ENCODE assay signal across 9 mouse cellular contexts in the genomic region with DNA sequence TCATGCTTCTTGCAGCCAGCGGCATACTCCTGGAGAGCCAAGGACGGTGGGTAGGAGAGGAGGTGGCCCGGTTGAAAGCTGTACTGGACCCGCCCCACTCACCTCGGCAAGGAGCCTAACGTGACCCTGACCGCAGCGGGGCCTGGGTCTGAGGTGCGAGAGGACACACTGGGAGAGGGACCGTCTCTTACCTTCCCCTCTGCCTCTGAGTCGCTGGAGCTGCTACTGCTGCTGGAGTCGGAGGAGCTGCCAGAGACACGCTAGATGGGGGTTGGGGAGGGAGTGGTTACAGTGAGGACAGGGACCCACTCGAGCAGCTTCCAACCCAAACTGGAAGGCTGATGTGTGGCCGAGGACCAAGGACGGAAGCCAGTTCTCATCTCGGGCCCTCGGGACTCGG. TPM values are rescaled to one million over a fixed set of nuclear protein-coding genes. Genes with fewer than 3 reads are reported as not detected.
DNase-seq lines count a peak whose midpoint lies in the region; ATAC-seq and TF ChIP-seq lines count a peak whose summit lies in the region.
"Had no signal": no experiment of that assay in that cellular context is flagged by ENCODE, and none has a peak within 500 bp of the region (broad histone marks: within the 10 kb centered on the region; RNA-seq: fewer than 3 reads in every experiment).

No protein-coding gene starts in this region.

- ATAC-seq in embryonic facial prominence, embryonic 13.5 days (ENCODE audit: insufficient number of reproducible peaks, insufficient read depth, low FRiP score, low TSS enrichment, low read depth): no peak
- ATAC-seq in hindbrain, embryonic 12.5 days (ENCODE audit: low FRiP score): 0 out of 2 replicates have a peak, but pooled peaks have one; percentile 14
- no peak for ATAC-seq in liver, postnatal 0 days

- no peaks in the 10 kb centered on the region for H3K9me3 ChIP-seq in embryonic facial prominence, embryonic 13.5 days
- H3K9me3 ChIP-seq in hindbrain, embryonic 12.5 days (replicated peaks): no peaks in the 10 kb centered on the region
- H3K9me3 ChIP-seq in liver, postnatal 0 days (ENCODE audit: low read length): no peaks in the 10 kb centered on the region

- no peak for TF ChIP-seq CTCF in lung, adult 2 months (IDR thresholded peaks at IDR 0.05; ENCODE audit: insufficient read depth, low read length)
- no peak for TF ChIP-seq CTCF in liver, postnatal 0 days (IDR thresholded peaks at IDR 0.05; ENCODE audit: low read depth)

- TF ChIP-seq POLR2A in lung, adult 2 months (IDR thresholded peaks at IDR 0.05; ENCODE audit: borderline replicate concordance, extremely low read depth, low read depth, low read length): no peak

- H3K4me1 ChIP-seq in lung, adult 2 months (ENCODE audit: control insufficient read depth, insufficient read depth, low read length): peaks cover 5% of the 10 kb centered on the region; the same call in 1 of the 2 replicates
- H3K4me1 ChIP-seq in embryonic facial prominence, embryonic 13.5 days: peaks cover 20% of the 10 kb centered on the region
- peaks cover 4% of the 10 kb centered on the region; the same call in 1 of the 2 replicates for H3K4me1 ChIP-seq in hindbrain, embryonic 12.5 days
- H3K4me1 ChIP-seq in liver, postnatal 0 days (ENCODE audit: insufficient read depth): peaks cover 9% of the 10 kb centered on the region

- DNase-seq in lung, adult 2 months: no peak
- DNase-seq in lung, postnatal 36 days: no peak
- peak; percentile 37 for DNase-seq in liver, postnatal 0 days
- DNase-seq in testis, postnatal 14 days (ENCODE audit: low spot score): peak; percentile 39
- no peak for DNase-seq in layer of hippocampus, adult 8-10 months (ENCODE audit: low spot score in 2 of 2)
- DNase-seq in cerebellum, postnatal 36 days: no peak

- H3K27me3 ChIP-seq in embryonic facial prominence, embryonic 13.5 days: peaks cover 18% of the 10 kb centered on the region
- H3K27me3 ChIP-seq in hindbrain, embryonic 12.5 days: peaks cover 19% of the 10 kb centered on the region
- no peaks in the 10 kb centered on the region for H3K27me3 ChIP-seq in liver, postnatal 0 days (ENCODE audit: insufficient read depth, low read length)

- peak overlapping the region; percentile 52; the same call in 1 of the 2 replicates for H3K9ac ChIP-seq in embryonic facial prominence, embryonic 13.5 days
- H3K9ac ChIP-seq in hindbrain, embryonic 12.5 days: peak overlapping the region; percentile 36
- peak overlapping the region; percentile 17; the same call in 1 of the 2 replicates for H3K9ac ChIP-seq in liver, postnatal 0 days (replicated peaks)

- TF ChIP-seq EP300 in liver, postnatal 0 days (IDR thresholded peaks at IDR 0.05; ENCODE audit: low read depth): no peak

- no peak overlapping the region for H3K27ac ChIP-seq in embryonic facial prominence, embryonic 13.5 days
- no peak overlapping the region for H3K27ac ChIP-seq in hindbrain, embryonic 12.5 days
- H3K27ac ChIP-seq in liver, postnatal 0 days (ENCODE audit: low read depth): no peak overlapping the region

- 31% methylated on average over 19 of the region's 19 CpGs for WGBS in lung, adult 2 months
- WGBS in embryonic facial prominence, embryonic 13.5 days: 9% methylated on average over 19 of the region's 19 CpGs
- WGBS in hindbrain, embryonic 12.5 days: 13% methylated on average over 19 of the region's 19 CpGs
- 26% methylated on average over 19 of the region's 19 CpGs for WGBS in liver, postnatal 0 days (ENCODE audit: insufficient replicate concordance)

- H3K4me3 ChIP-seq in lung, adult 2 months (replicated peaks; ENCODE audit: extremely low read depth, low read depth, low read length): peak overlapping the region; percentile 61
- peak overlapping the region; percentile 32 for H3K4me3 ChIP-seq in embryonic facial prominence, embryonic 13.5 days
- peak overlapping the region; percentile 4 for H3K4me3 ChIP-seq in hindbrain, embryonic 12.5 days
- peak overlapping the region; percentile 39 for H3K4me3 ChIP-seq in liver, postnatal 0 days (ENCODE audit: low read depth, low read length)

- H3K36me3 ChIP-seq in embryonic facial prominence, embryonic 13.5 days: peaks cover 38% of the 10 kb centered on the region
- peaks cover 17% of the 10 kb centered on the region for H3K36me3 ChIP-seq in hindbrain, embryonic 12.5 days
- peaks cover 3% of the 10 kb centered on the region; the same call in 1 of the 2 replicates for H3K36me3 ChIP-seq in liver, postnatal 0 days (replicated peaks; ENCODE audit: insufficient read depth, low read length)

- peak overlapping the region; percentile 56 for H3K4me2 ChIP-seq in embryonic facial prominence, embryonic 13.5 days
- peak overlapping the region; percentile 45 for H3K4me2 ChIP-seq in hindbrain, embryonic 12.5 days (replicated peaks)
- peak overlapping the region; percentile 81 for H3K4me2 ChIP-seq in liver, postnatal 0 days (ENCODE audit: low read depth, low read length)

RNA-seq across cellular contexts. Expression of gene 2200002D01Rik, which starts 0.6 kb away (rescaled TPM):
- polyA plus RNA-seq in lung, adult 2 months (2012; rRNA removed): 7.9 and 12.6 TPM in 2 replicates
- polyA plus RNA-seq in embryonic facial prominence, embryonic 13.5 days (2015; fragmentation: Nextera tagmentation; extraction: Ambion mirVana): 2.2 and 4.4 TPM in 2 replicates
- 1.8 and 2.4 TPM in 2 replicates for polyA plus RNA-seq in hindbrain, embryonic 12.5 days (2016; fragmentation: Nextera tagmentation; extraction: Ambion mirVana)
- 1.9 and 3.3 TPM in 2 replicates for polyA plus RNA-seq in liver, postnatal 0 days (2015; fragmentation: Nextera tagmentation; extraction: Ambion mirVana)
- total RNA-seq in layer of hippocampus, adult 8-10 months (2022): 1 to 10 TPM in 1 of 4 experiments, under 1 TPM in 2, not detected in 1; 0.52 to 1.2 (median 0.92) TPM
- total RNA-seq: left cerebral cortex, postnatal 10 days had no signal

RNA-seq across cellular contexts. Expression of gene Yif1b, which starts 9.6 kb away (rescaled TPM):
- 182 and 190 TPM in 2 replicates for polyA plus RNA-seq in lung, adult 2 months (2012; rRNA removed)
- polyA plus RNA-seq in embryonic facial prominence, embryonic 13.5 days (2015; fragmentation: Nextera tagmentation; extraction: Ambion mirVana): 110 and 111 TPM in 2 replicates
- 81.9 and 83.4 TPM in 2 replicates for polyA plus RNA-seq in hindbrain, embryonic 12.5 days (2016; fragmentation: Nextera tagmentation; extraction: Ambion mirVana)
- polyA plus RNA-seq in liver, postnatal 0 days (2015; fragmentation: Nextera tagmentation; extraction: Ambion mirVana): 45.0 and 46.8 TPM in 2 replicates
- 10 to 100 TPM; 43.8 to 51.5 (median 49.0) TPM for total RNA-seq in layer of hippocampus, adult 8-10 months (2022)

RNA-seq across cellular contexts. Expression of gene Kcnk6, which starts 15.4 kb away (rescaled TPM):
- polyA plus RNA-seq in lung, adult 2 months (2012; rRNA removed): 30.6 and 41.5 TPM in 2 replicates
- polyA plus RNA-seq in embryonic facial prominence, embryonic 13.5 days (2015; fragmentation: Nextera tagmentation; extraction: Ambion mirVana): 1.4 and 1.8 TPM in 2 replicates
- 1.2 and 1.6 TPM in 2 replicates for polyA plus RNA-seq in hindbrain, embryonic 12.5 days (2016; fragmentation: Nextera tagmentation; extraction: Ambion mirVana)
- 0.90 and 1.4 TPM in 2 replicates for polyA plus RNA-seq in liver, postnatal 0 days (2015; fragmentation: Nextera tagmentation; extraction: Ambion mirVana)
- total RNA-seq in layer of hippocampus, adult 8-10 months (2022): 1 to 10 TPM; 2.1 to 5.2 (median 3.2) TPM

RNA-seq across cellular contexts. Expression of gene Catsperg1, which starts 33.9 kb away (rescaled TPM):
- polyA plus RNA-seq in lung, adult 2 months (2012; rRNA removed): 3.4 and 3.9 TPM in 2 replicates
- 0.72 and 0.74 TPM in 2 replicates for polyA plus RNA-seq in embryonic facial prominence, embryonic 13.5 days (2015; fragmentation: Nextera tagmentation; extraction: Ambion mirVana)
- 0.72 and 1.0 TPM in 2 replicates for polyA plus RNA-seq in hindbrain, embryonic 12.5 days (2016; fragmentation: Nextera tagmentation; extraction: Ambion mirVana)
- polyA plus RNA-seq in liver, postnatal 0 days (2015; fragmentation: Nextera tagmentation; extraction: Ambion mirVana): 0.09 and 0.17 TPM in 2 replicates
- total RNA-seq in layer of hippocampus, adult 8-10 months (2022): 1 to 10 TPM; 1.5 to 3.1 (median 2.1) TPM

RNA-seq across cellular contexts. Expression of gene Spint2, which starts 34.0 kb away (rescaled TPM):
- 317 and 391 TPM in 2 replicates for polyA plus RNA-seq in lung, adult 2 months (2012; rRNA removed)
- polyA plus RNA-seq in embryonic facial prominence, embryonic 13.5 days (2015; fragmentation: Nextera tagmentation; extraction: Ambion mirVana): 118 and 127 TPM in 2 replicates
- polyA plus RNA-seq in hindbrain, embryonic 12.5 days (2016; fragmentation: Nextera tagmentation; extraction: Ambion mirVana): 42.6 and 63.3 TPM in 2 replicates
- polyA plus RNA-seq in liver, postnatal 0 days (2015; fragmentation: Nextera tagmentation; extraction: Ambion mirVana): 84.8 and 94.7 TPM in 2 replicates
- total RNA-seq in layer of hippocampus, adult 8-10 months (2022): 10 to 100 TPM; 22.3 to 30.6 (median 25.9) TPM

Comparison
In these comparisons a context has a peak if more than half of its experiments do, and no peak if none do; other contexts are left out.
1. DNase-seq: peak in liver, postnatal 0 days (single experiment) and testis, postnatal 14 days (single experiment); none in lung, adult 2 months (single experiment), lung, postnatal 36 days (single experiment), layer of hippocampus, adult 8-10 months (0 of 2) and cerebellum, postnatal 36 days (0 of 2).
2. H3K4me3 ChIP-seq: peak in every context shown above with its lines; median percentile 61 in lung, adult 2 months; 39 in liver, postnatal 0 days; 32 in embryonic facial prominence, embryonic 13.5 days; 4 in hindbrain, embryonic 12.5 days.
3. RNA of gene Kcnk6, which starts 15.4 kb away (polyA plus RNA-seq): 30.6 to 41.5 TPM in lung, adult 2 months; 1.2 to 1.6 TPM in hindbrain, embryonic 12.5 days, 1.4 to 1.8 TPM in embryonic facial prominence, embryonic 13.5 days and 0.90 to 1.4 TPM in liver, postnatal 0 days; every median in the first group is over 10 times any median in the second.
4. Peak in every context shown above with its lines, with median percentiles within 50 percentile points of each other: H3K4me2 ChIP-seq and H3K9ac ChIP-seq.